Mouse (Mus musculus): ENCODE measurements at regions not wholly inside any gene's neighbourhood (a gene's known extent, or its start where the extent isn't known, plus 50 kb on each side); places are given as distances from the start of the nearest gene placed in this dataset.

DNA sequence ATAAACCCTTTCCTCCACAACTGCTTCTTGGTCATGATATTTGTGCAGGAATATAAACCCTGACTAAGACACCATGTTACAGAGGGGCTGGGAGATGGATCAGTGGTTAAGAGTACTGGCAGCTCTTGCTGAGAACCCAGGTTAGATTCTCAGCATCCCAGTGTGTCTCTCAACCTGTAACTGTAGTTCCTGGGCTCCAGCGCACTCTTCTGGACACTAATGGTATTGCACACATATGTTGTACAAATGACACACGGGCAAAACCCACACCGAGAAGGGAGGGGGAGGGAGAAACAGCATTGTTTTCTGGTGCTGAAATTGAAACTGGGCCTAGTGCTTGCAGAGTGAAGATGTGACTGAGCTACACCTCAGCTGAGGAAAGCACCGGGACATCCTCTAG is 81.0 kb upstream of the Ccdc39 start:
- no peak for TF ChIP-seq POLR2A (IDR thresholded peaks at IDR 0.05; ENCODE audit: insufficient read depth, low read depth, low read length)
- TF ChIP-seq CTCF (IDR thresholded peaks at IDR 0.05), result no peak
